Mouse (Mus musculus): Measurements from ENCODE around the gene Trit1. TPM values are rescaled to one million over a fixed set of nuclear protein-coding genes. Genes with fewer than 3 reads are reported as not detected.

The Trit1 gene
- polyA plus RNA-seq, 1 experiment = 18.2 TPM

GRCm38 (mm10) chr4:123043858-123044257 is 27.5 kb downstream of the Trit1 start:
- no peak for DNase-seq (ENCODE audit: extremely low spot score in 1 of 2, low spot score in 1 of 2)

- no peak for DNase-seq (ENCODE audit: extremely low spot score in 1 of 2, low spot score in 1 of 2)
These were observed 28.4 kb downstream of the Trit1 start for GRCm38 (mm10) chr4:123044842-123045241.

- DNase-seq (ENCODE audit: extremely low spot score in 1 of 2, low spot score in 1 of 2) = no peak
These were observed 29.9 kb downstream of the Trit1 start for GRCm38 (mm10) chr4:123046300-123046699.

- peak; percentile 38 to 62 for DNase-seq (ENCODE audit: extremely low spot score in 1 of 2, low spot score in 1 of 2)
These were observed 34.3 kb downstream of the Trit1 start for GRCm38 (mm10) chr4:123050681-123051211.

- peak; percentile 66 to 73 for DNase-seq (ENCODE audit: extremely low spot score in 1 of 2, low spot score in 1 of 2)
These were observed 36.8 kb downstream of the Trit1 start for GRCm38 (mm10) chr4:123053179-123053578.

- peak; percentile 78 to 83 for DNase-seq (ENCODE audit: extremely low spot score in 1 of 2, low spot score in 1 of 2)
These were observed 37.9 kb downstream of the Trit1 start for GRCm38 (mm10) chr4:123054172-123054790.

GRCm38 (mm10) chr4:123056560-123057109 is 40.2 kb downstream of the Trit1 start:
- DNase-seq (ENCODE audit: extremely low spot score in 1 of 2, low spot score in 1 of 2) = no peak

GRCm38 (mm10) chr4:123057957-123058356 is 41.6 kb downstream of the Trit1 start:
- DNase-seq (ENCODE audit: extremely low spot score in 1 of 2, low spot score in 1 of 2) = no peak

- DNase-seq (ENCODE audit: extremely low spot score in 1 of 2, low spot score in 1 of 2) = no peak
These were observed 45.3 kb downstream of the Trit1 start for GRCm38 (mm10) chr4:123061744-123062143.

- no peak for DNase-seq (ENCODE audit: extremely low spot score in 1 of 2, low spot score in 1 of 2)
These were observed 52.2 kb downstream of the Trit1 start for GRCm38 (mm10) chr4:123068646-123069045.

GRCm38 (mm10) chr4:123071266-123071966 is 55.0 kb downstream of the Trit1 start:
- DNase-seq (ENCODE audit: extremely low spot score in 1 of 2, low spot score in 1 of 2) = no peak

GRCm38 (mm10) chr4:123076928-123077327 is 60.5 kb downstream of the Trit1 start:
- DNase-seq (ENCODE audit: extremely low spot score in 1 of 2, low spot score in 1 of 2) = no peak

GRCm38 (mm10) chr4:123078231-123078630 is 61.8 kb downstream of the Trit1 start:
- no peak for DNase-seq (ENCODE audit: extremely low spot score in 1 of 2, low spot score in 1 of 2)

- DNase-seq (ENCODE audit: extremely low spot score in 1 of 2, low spot score in 1 of 2) = peak in 1 of 2 experiments; percentile 43
These were observed 64.4 kb downstream of the Trit1 start for GRCm38 (mm10) chr4:123080791-123081190.

- DNase-seq (ENCODE audit: extremely low spot score in 1 of 2, low spot score in 1 of 2) = peak in 1 of 2 experiments; percentile 80
These were observed 66.1 kb downstream of the Trit1 start for GRCm38 (mm10) chr4:123082283-123083163.

GRCm38 (mm10) chr4:123083323-123083902 is 67.0 kb downstream of the Trit1 start:
- DNase-seq (ENCODE audit: extremely low spot score in 1 of 2, low spot score in 1 of 2) = no peak

- DNase-seq (ENCODE audit: extremely low spot score in 1 of 2, low spot score in 1 of 2) = no peak
These were observed 68.9 kb downstream of the Trit1 start for GRCm38 (mm10) chr4:123085290-123085689.

- DNase-seq (ENCODE audit: extremely low spot score in 1 of 2, low spot score in 1 of 2) = no peak
These were observed 70.0 kb downstream of the Trit1 start for GRCm38 (mm10) chr4:123086381-123086780.

- DNase-seq (ENCODE audit: extremely low spot score in 1 of 2, low spot score in 1 of 2) = no peak
These were observed 76.2 kb downstream of the Trit1 start for GRCm38 (mm10) chr4:123092621-123093020.

- no peak for DNase-seq (ENCODE audit: extremely low spot score in 1 of 2, low spot score in 1 of 2)
These were observed 76.8 kb downstream of the Trit1 start for GRCm38 (mm10) chr4:123093064-123093776.
